In genomic region chr1:93658559-93658958, GRCm38 (mm10) we compare ENCODE assay signal across 8 mouse cellular contexts. TPM values are rescaled to one million over a fixed set of nuclear protein-coding genes. Genes with fewer than 3 reads are reported as not detected.
DNase-seq lines count a peak whose midpoint lies in the region; ATAC-seq and TF ChIP-seq lines count a peak whose summit lies in the region.
"Not testable (repeated sequence)": the region's sequence is repeated elsewhere in the genome, so short reads cannot be mapped to it uniquely, and the experiment has no call there.

Gene Stk25 (minus strand): TSS chr1:93658659.

- not testable (repeated sequence) for H3K79me2 ChIP-seq in MEL (ENCODE audit: control insufficient read depth, insufficient read depth, low read length, poor library complexity)

- not testable (repeated sequence) for TF ChIP-seq EP300 in MEL (IDR thresholded peaks at IDR 0.05; ENCODE audit: low read depth in 1 of 2, low read length in 2 of 2)

- H3K4me1 ChIP-seq in MEL (ENCODE audit: control insufficient read depth in 1 of 2, insufficient read depth in 2 of 2, low read length in 2 of 2): peaks cover 7 to 13% of the 10 kb centered on the region in 2 experiments
- H3K4me1 ChIP-seq in embryonic facial prominence, embryonic 12.5 days; limb, embryonic 14.5 days (ENCODE audit: control insufficient read depth, insufficient read depth, low read length); midbrain, embryonic 10.5 days; stomach, embryonic 15.5 days: not testable (repeated sequence)

- not testable (repeated sequence) for DNase-seq in MEL (ENCODE audit: low read depth, low spot score); gastrocnemius, postnatal 25 days; heart, postnatal 4 days; large intestine, adult 2 months (ENCODE audit: low read depth, low spot score); limb, embryonic 14.5 days (ENCODE audit: low spot score); midbrain, embryonic 10.5 days (ENCODE audit: low spot score)

- not testable (repeated sequence) for H3K4me3 ChIP-seq in MEL (ENCODE audit: control insufficient read depth in 1 of 2, insufficient read depth in 1 of 2, low read depth in 2 of 2, low read length in 2 of 2); embryonic facial prominence, embryonic 12.5 days; limb, embryonic 14.5 days (replicated peaks; ENCODE audit: low read length); midbrain, embryonic 10.5 days; stomach, embryonic 15.5 days (replicated peaks)

- not testable (repeated sequence) for TF ChIP-seq POLR2A in MEL (IDR thresholded peaks at IDR 0.05; ENCODE audit: control insufficient read depth in 1 of 2, insufficient read depth in 1 of 2, low read depth in 1 of 2, low read length in 2 of 2, poor library complexity in 1 of 2); limb, embryonic 14.5 days (IDR thresholded peaks at IDR 0.05; ENCODE audit: borderline replicate concordance, extremely low read depth, insufficient read depth, insufficient read length)

- H3K27me3 ChIP-seq in MEL (ENCODE audit: control insufficient read depth in 1 of 2, insufficient read depth in 2 of 2, low read length in 2 of 2); embryonic facial prominence, embryonic 12.5 days; limb, embryonic 14.5 days (ENCODE audit: control insufficient read depth, insufficient read depth, low read length); midbrain, embryonic 10.5 days (ENCODE audit: low read depth, poor library complexity, severe bottlenecking); stomach, embryonic 15.5 days (replicated peaks): not testable (repeated sequence)

- ATAC-seq in embryonic facial prominence, embryonic 12.5 days (ENCODE audit: insufficient number of reproducible peaks, insufficient read depth, low FRiP score, low TSS enrichment); limb, embryonic 14.5 days (ENCODE audit: low FRiP score, low read depth); stomach, embryonic 15.5 days (ENCODE audit: insufficient read depth, low FRiP score, low read depth): not testable (repeated sequence)

- TF ChIP-seq CTCF in MEL (IDR thresholded peaks at IDR 0.05 in 2 of 3, conservative IDR thresholded peaks at IDR 0.05 in 1 of 3; ENCODE audit: control insufficient read depth in 1 of 3, insufficient read depth in 1 of 3, low read depth in 2 of 3, low read length in 3 of 3, poor library complexity in 1 of 3, severe bottlenecking in 1 of 3): not testable (repeated sequence)

- H3K36me3 ChIP-seq in MEL (ENCODE audit: control insufficient read depth in 1 of 2, insufficient read depth in 2 of 2, low read length in 2 of 2): peaks cover 0 to 14% of the 10 kb centered on the region in 2 experiments; a peak in 2 of 4 replicates
- not testable (repeated sequence) for H3K36me3 ChIP-seq in embryonic facial prominence, embryonic 12.5 days; limb, embryonic 14.5 days (ENCODE audit: control insufficient read depth, insufficient read depth, low read length); midbrain, embryonic 10.5 days; stomach, embryonic 15.5 days

- H3K9me3 ChIP-seq in MEL (replicated peaks; ENCODE audit: insufficient read depth, low read length); embryonic facial prominence, embryonic 12.5 days; limb, embryonic 14.5 days (ENCODE audit: control insufficient read depth, low read length); midbrain, embryonic 10.5 days (replicated peaks); stomach, embryonic 15.5 days: not testable (repeated sequence)

- not testable (repeated sequence) for TF ChIP-seq RAD21 in MEL (IDR thresholded peaks at IDR 0.05; ENCODE audit: low read depth, low read length)

- H3K4me2 ChIP-seq in embryonic facial prominence, embryonic 12.5 days (replicated peaks); limb, embryonic 14.5 days (replicated peaks; ENCODE audit: low read depth, low read length, severe bottlenecking); stomach, embryonic 15.5 days: not testable (repeated sequence)

- H3K27ac ChIP-seq in MEL (ENCODE audit: control insufficient read depth, low read depth, low read length); limb, embryonic 14.5 days (replicated peaks; ENCODE audit: low read depth, low read length); midbrain, embryonic 10.5 days (replicated peaks); stomach, embryonic 15.5 days: not testable (repeated sequence)
- 0 out of 2 replicates have a peak within 1 kb of the TSS, but pooled peaks have one; percentile 17 for H3K27ac ChIP-seq in embryonic facial prominence, embryonic 12.5 days

- not testable (repeated sequence) for H3K9ac ChIP-seq in MEL (ENCODE audit: control insufficient read depth, low read depth, low read length, poor library complexity, severe bottlenecking); embryonic facial prominence, embryonic 12.5 days; limb, embryonic 14.5 days (ENCODE audit: low read depth, low read length, severe bottlenecking); stomach, embryonic 15.5 days

RNA-seq across cellular contexts. Expression of gene Stk25, which starts in this region (rescaled TPM):
- 58.6 and 66.1 TPM in 2 replicates for total RNA-seq in MEL (2012; rRNA removed)
- 100 to 1,000 TPM in 1 of 2 experiments, not detected in 1; 128 TPM for polyA plus RNA-seq in MEL (2012; ENCODE audit: insufficient read depth in 1 of 2, insufficient read length in 2 of 2, low read depth in 1 of 2, low replicate concordance in 2 of 2, missing spikeins in 1 of 2)
- 196 and 197 TPM in 2 replicates for polyA plus RNA-seq in embryonic facial prominence, embryonic 12.5 days (2016; fragmentation: Nextera tagmentation; extraction: Ambion mirVana)
- 10 to 100 TPM; 79.2 to 82.7 TPM for total RNA-seq in gastrocnemius, postnatal 25 days (2021)
- 100 to 1,000 TPM; 120 to 133 TPM for total RNA-seq in heart, postnatal 4 days (2021)
- 262 and 267 TPM in 2 replicates for polyA plus RNA-seq in large intestine, adult 2 months (2012; rRNA removed)
- 248 and 275 TPM in 2 replicates for polyA plus RNA-seq in limb, embryonic 14.5 days (2012; rRNA removed)
- polyA plus RNA-seq in limb, embryonic 14.5 days (2014; fragmentation: Nextera tagmentation; extraction: Ambion mirVana): 204 and 217 TPM in 2 replicates
- 165 and 198 TPM in 2 replicates for polyA plus RNA-seq in midbrain, embryonic 10.5 days (2016; fragmentation: Nextera tagmentation; extraction: Ambion mirVana)
- 155 and 157 TPM in 2 replicates for polyA plus RNA-seq in stomach, embryonic 15.5 days (2015; fragmentation: Nextera tagmentation; extraction: Ambion mirVana)
